Mouse (Mus musculus): Measurements from ENCODE around the gene Ly6g6c.

DNA sequence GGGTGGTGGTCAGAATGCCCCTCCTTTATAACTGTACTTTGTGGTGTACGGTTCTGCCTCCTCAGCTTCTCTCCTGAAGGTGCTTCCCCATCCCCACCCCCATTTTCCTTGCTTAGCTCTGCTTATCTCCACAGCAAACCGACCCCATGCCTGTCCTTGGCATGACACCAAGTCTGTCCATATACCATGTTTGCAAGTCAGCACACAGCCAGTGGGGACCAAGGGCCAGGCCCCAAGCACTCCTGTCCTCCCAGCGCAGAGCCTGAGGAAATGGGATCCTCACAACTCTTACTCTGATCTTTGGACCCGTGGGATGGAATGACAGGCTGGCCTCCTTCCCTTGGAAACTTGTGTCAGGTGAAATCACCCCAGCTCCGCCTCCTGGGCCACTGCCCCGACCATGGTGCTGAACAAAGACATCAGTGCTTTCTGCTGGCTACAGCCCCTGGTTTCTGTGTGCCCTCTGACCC, 38.1 kb downstream of the Ly6g6c start:
- no peak for TF ChIP-seq GATA1 (IDR thresholded peaks at IDR 0.05; ENCODE audit: low read length)
- no peak for TF ChIP-seq TAL1 (IDR thresholded peaks at IDR 0.05; ENCODE audit: low read length)

All from erythroblast, embryonic 14.5 days (primary cell).